Mouse (Mus musculus): ENCODE data around the gene Iqschfp. TPM values are rescaled to one million over a fixed set of nuclear protein-coding genes. Genes with fewer than 3 reads are reported as not detected.

The Iqschfp gene
- polyA plus RNA-seq, 1 experiment from 2014 or later: 0.10 TPM

DNA sequence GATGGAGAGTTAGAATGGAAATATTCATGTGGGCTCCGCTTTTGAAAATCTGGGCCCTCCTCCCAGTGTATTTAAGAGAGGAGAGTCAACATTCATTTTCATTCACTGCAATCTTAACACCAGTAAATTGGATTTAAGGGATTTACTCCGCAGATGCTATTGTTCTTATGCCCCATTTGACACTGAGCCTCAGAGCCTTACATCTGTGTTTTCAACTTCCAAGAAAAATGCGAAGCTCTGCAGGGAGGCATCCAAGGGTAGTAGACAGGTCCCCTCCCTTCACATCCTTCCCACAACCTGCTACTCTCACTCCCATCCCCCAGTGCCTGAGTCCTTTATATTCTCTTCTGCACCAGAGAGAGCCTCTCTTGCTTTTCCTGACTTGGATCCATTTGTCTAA is 68.1 kb downstream of the Iqschfp start:
- 46% methylated on average over 3 of the region's 3 CpGs for WGBS

DNA sequence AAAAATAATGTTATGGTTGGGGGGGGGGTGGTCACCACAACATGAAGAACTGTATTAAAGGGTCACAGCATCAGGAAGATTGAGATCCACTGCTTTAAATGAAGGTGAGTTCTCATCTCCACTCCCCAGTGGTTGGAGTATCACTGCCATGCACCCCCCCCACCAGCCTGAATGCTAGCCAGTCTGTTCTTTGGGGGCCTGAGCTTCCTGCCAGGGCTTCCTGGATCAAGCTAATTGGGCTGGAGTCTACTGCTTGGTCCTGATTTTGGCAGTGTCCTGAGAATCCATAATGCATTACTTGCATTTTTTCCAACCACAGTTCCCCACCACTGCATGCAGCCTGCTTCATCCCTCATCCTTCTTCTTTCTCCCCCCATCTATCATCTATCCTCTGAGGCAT is 68.7 kb downstream of the Iqschfp start:
- Histone ChIP-seq H3K4me3 (replicated peaks) (no peak overlapping the region), H3K27me3 (replicated peaks) (no peaks in the 10 kb centered on the region), H3K9me3 (no peaks in the 10 kb centered on the region), H3K4me1 (no peaks in the 10 kb centered on the region), H3K9ac (no peak overlapping the region), H3K36me3 (no peaks in the 10 kb centered on the region), H3K27ac (no peak overlapping the region), H3K4me2 (no peak overlapping the region)
- ATAC-seq (ENCODE audit: insufficient read depth, low FRiP score, low read depth): no peak

More for the DNA sequence above, 68.1 kb downstream of the Iqschfp start:
- no peaks in the 10 kb centered on the region for H3K4me1 ChIP-seq
- no peaks in the 10 kb centered on the region for H3K27me3 ChIP-seq (replicated peaks)
- no peaks in the 10 kb centered on the region for H3K36me3 ChIP-seq
- H3K4me3 ChIP-seq (replicated peaks): no peak overlapping the region
- H3K27ac ChIP-seq: no peak overlapping the region
- no peak overlapping the region for H3K9ac ChIP-seq
- no peak overlapping the region for H3K4me2 ChIP-seq
- no peaks in the 10 kb centered on the region for H3K9me3 ChIP-seq
- ATAC-seq (ENCODE audit: insufficient read depth, low FRiP score, low read depth): no peak

DNA sequence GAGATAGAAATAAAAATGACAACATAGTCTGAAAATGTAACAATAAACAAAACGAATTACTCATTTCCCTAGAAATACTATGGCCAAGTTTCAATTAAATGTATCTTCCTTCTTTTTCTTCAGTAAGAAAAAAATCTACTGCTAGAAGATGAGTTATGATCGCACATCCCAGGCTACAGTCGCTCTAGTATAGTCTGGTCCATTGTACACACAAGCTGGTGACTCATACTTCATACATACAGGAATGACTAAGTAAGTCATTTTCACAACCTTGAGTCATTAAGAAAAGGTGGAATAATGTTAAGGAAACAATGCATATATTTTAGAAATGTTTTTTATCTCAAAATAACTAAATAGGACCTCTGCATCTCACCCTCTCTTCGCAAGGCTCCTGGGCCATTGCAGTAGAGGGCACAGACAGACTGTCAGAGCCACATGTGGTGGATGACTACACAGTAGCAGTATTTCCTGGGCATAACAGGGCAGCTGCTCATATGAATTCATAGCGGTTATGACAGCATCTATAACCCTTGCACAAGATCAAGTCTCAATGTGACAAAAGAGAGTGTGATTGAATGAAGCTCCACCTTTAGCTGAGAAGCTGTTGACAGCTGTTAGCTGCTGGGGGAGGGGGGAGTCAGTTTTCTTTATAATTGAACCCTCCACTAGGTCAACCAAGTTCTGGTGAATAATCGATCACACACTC is 70.1 kb downstream of the Iqschfp start:
- Histone ChIP-seq H3K4me2 (no peak overlapping the region), H3K27me3 (replicated peaks) (no peaks in the 10 kb centered on the region), H3K4me3 (replicated peaks) (no peak overlapping the region), H3K36me3 (no peaks in the 10 kb centered on the region), H3K9me3 (no peaks in the 10 kb centered on the region), H3K27ac (no peak overlapping the region), H3K9ac (no peak overlapping the region), H3K4me1 (no peaks in the 10 kb centered on the region)
- no peak for ATAC-seq (ENCODE audit: insufficient read depth, low FRiP score, low read depth)
- 84% methylated on average over 6 of the region's 6 CpGs for WGBS

GRCm38 (mm10) chr3:67974340-67974998 is 82.4 kb downstream of the Iqschfp start:
- no peaks in the 10 kb centered on the region for H3K36me3 ChIP-seq
- ATAC-seq (ENCODE audit: insufficient read depth, low FRiP score, low read depth): no peak
- no peaks in the 10 kb centered on the region for H3K4me1 ChIP-seq
- WGBS: 88% methylated on average over 2 of the region's 2 CpGs
- no peaks in the 10 kb centered on the region for H3K27me3 ChIP-seq (replicated peaks)
- no peaks in the 10 kb centered on the region for H3K9me3 ChIP-seq
- no peak overlapping the region for H3K9ac ChIP-seq
- no peak overlapping the region for H3K4me3 ChIP-seq (replicated peaks)
- no peak overlapping the region for H3K4me2 ChIP-seq
- no peak overlapping the region for H3K27ac ChIP-seq

- H3K27me3 ChIP-seq (replicated peaks): no peaks in the 10 kb centered on the region
- H3K4me1 ChIP-seq: no peaks in the 10 kb centered on the region
- H3K36me3 ChIP-seq: no peaks in the 10 kb centered on the region
- H3K4me3 ChIP-seq (replicated peaks): no peak overlapping the region
- WGBS: 80% methylated on average over 1 of the region's 1 CpGs
- no peak for ATAC-seq (ENCODE audit: insufficient read depth, low FRiP score, low read depth)
- no peak overlapping the region for H3K9ac ChIP-seq
- no peak overlapping the region for H3K27ac ChIP-seq
- H3K9me3 ChIP-seq: no peaks in the 10 kb centered on the region
- H3K4me2 ChIP-seq: no peak overlapping the region
These were observed 88.0 kb downstream of the Iqschfp start for GRCm38 (mm10) chr3:67980006-67980405.

GRCm38 (mm10) chr3:67983329-67983728 is 91.3 kb downstream of the Iqschfp start:
- Histone ChIP-seq H3K9me3 (no peaks in the 10 kb centered on the region), H3K27me3 (replicated peaks) (no peaks in the 10 kb centered on the region), H3K36me3 (no peaks in the 10 kb centered on the region), H3K4me1 (no peaks in the 10 kb centered on the region), H3K4me2 (no peak overlapping the region), H3K27ac (no peak overlapping the region), H3K4me3 (replicated peaks) (no peak overlapping the region), H3K9ac (no peak overlapping the region)
- no peak for ATAC-seq (ENCODE audit: insufficient read depth, low FRiP score, low read depth)
- 47% methylated on average over 12 of the region's 12 CpGs for WGBS

- no peaks in the 10 kb centered on the region for H3K36me3 ChIP-seq
- no peaks in the 10 kb centered on the region for H3K9me3 ChIP-seq
- no peaks in the 10 kb centered on the region for H3K27me3 ChIP-seq (replicated peaks)
- no peak for ATAC-seq (ENCODE audit: insufficient read depth, low FRiP score, low read depth)
- H3K4me1 ChIP-seq: no peaks in the 10 kb centered on the region
- no peak overlapping the region for H3K4me3 ChIP-seq (replicated peaks)
- 75% methylated on average over 4 of the region's 4 CpGs for WGBS
- no peak overlapping the region for H3K9ac ChIP-seq
- no peak overlapping the region for H3K4me2 ChIP-seq
- no peak overlapping the region for H3K27ac ChIP-seq
These were observed 110.4 kb downstream of the Iqschfp start for GRCm38 (mm10) chr3:68002415-68002814.

GRCm38 (mm10) chr3:68012342-68012741 is 120.3 kb downstream of the Iqschfp start:
- ATAC-seq (ENCODE audit: insufficient read depth, low FRiP score, low read depth): no peak
- H3K27ac ChIP-seq: no peak overlapping the region
- H3K4me3 ChIP-seq (replicated peaks): no peak overlapping the region
- no peak overlapping the region for H3K9ac ChIP-seq
- no peaks in the 10 kb centered on the region for H3K9me3 ChIP-seq
- no peaks in the 10 kb centered on the region for H3K4me1 ChIP-seq
- no peaks in the 10 kb centered on the region for H3K36me3 ChIP-seq
- no peak overlapping the region for H3K4me2 ChIP-seq
- no peaks in the 10 kb centered on the region for H3K27me3 ChIP-seq (replicated peaks)

- Histone ChIP-seq H3K4me2 (no peak overlapping the region), H3K4me1 (no peaks in the 10 kb centered on the region), H3K9me3 (no peaks in the 10 kb centered on the region), H3K4me3 (replicated peaks) (no peak overlapping the region), H3K27me3 (replicated peaks) (no peaks in the 10 kb centered on the region), H3K36me3 (no peaks in the 10 kb centered on the region), H3K27ac (no peak overlapping the region), H3K9ac (no peak overlapping the region)
- no peak for ATAC-seq (ENCODE audit: insufficient read depth, low FRiP score, low read depth)
- WGBS: 60% methylated on average over 1 of the region's 1 CpGs
These were observed 123.8 kb downstream of the Iqschfp start for GRCm38 (mm10) chr3:68015786-68016185.

DNA sequence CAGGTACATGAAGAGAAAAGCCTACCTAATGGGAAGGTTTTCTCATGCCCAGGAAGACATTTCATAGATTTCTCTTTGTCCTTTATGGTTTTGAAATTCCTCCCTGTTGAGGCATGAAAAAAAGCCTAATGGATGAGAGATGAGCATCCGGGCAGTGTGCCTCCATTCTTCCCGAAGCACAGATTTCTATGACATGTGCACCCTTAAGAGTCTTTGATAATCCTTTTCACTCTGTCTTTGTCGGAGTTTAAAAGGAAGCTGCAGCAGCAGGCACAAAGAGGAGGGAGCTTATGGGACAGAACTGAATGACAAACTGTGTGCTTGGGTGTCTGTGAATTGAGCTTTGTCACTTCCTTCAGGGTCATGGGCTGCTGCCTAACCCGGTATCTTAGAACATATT is 127.4 kb downstream of the Iqschfp start:
- Histone ChIP-seq H3K4me1 (no peaks in the 10 kb centered on the region), H3K27ac (no peak overlapping the region), H3K4me3 (replicated peaks) (no peak overlapping the region), H3K27me3 (replicated peaks) (no peaks in the 10 kb centered on the region), H3K36me3 (no peaks in the 10 kb centered on the region), H3K9ac (no peak overlapping the region), H3K9me3 (no peaks in the 10 kb centered on the region), H3K4me2 (no peak overlapping the region)
- 55% methylated on average over 4 of the region's 4 CpGs for WGBS
- ATAC-seq (ENCODE audit: insufficient read depth, low FRiP score, low read depth): no peak

DNA sequence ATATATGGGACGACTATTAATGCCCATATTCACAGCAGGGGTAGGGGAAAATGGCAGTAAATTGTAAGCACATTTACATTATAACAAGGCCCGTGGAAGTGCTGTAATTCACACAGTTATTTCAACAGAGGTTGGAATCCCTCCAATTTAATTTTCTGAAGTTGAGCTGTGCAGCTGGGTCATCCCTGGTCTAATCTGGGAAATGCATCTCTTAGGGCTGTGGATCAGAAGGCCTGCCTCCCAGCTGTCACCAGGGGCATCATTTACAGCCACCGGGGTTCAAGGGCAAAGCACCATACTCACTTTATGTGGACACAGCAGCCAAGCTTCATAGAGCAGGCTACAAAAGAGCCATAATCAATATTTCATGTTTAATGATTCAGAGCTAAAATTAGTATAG is 144.1 kb downstream of the Iqschfp start:
- Histone ChIP-seq H3K27ac (no peak overlapping the region), H3K36me3 (no peaks in the 10 kb centered on the region), H3K9me3 (no peaks in the 10 kb centered on the region), H3K27me3 (replicated peaks) (no peaks in the 10 kb centered on the region), H3K4me1 (no peaks in the 10 kb centered on the region), H3K9ac (no peak overlapping the region), H3K4me2 (no peak overlapping the region), H3K4me3 (replicated peaks) (no peak overlapping the region)
- ATAC-seq (ENCODE audit: insufficient read depth, low FRiP score, low read depth): no peak
- 51% methylated on average over 3 of the region's 3 CpGs for WGBS

- Histone ChIP-seq H3K36me3 (no peaks in the 10 kb centered on the region), H3K9ac (no peak overlapping the region), H3K4me3 (replicated peaks) (no peak overlapping the region), H3K27ac (no peak overlapping the region), H3K9me3 (no peaks in the 10 kb centered on the region), H3K4me1 (no peaks in the 10 kb centered on the region), H3K27me3 (replicated peaks) (no peaks in the 10 kb centered on the region), H3K4me2 (no peak overlapping the region)
- no peak for ATAC-seq (ENCODE audit: insufficient read depth, low FRiP score, low read depth)
- 86% methylated on average over 2 of the region's 2 CpGs for WGBS
These were observed 150.9 kb downstream of the Iqschfp start for GRCm38 (mm10) chr3:68042951-68043350.
